Mouse (Mus musculus) embryonic fibroblast, embryonic 13.5 days (primary cell): Measurements from ENCODE around the gene Crhbp.

Experiments
- CTCF ChIP-seq: IDR thresholded peaks from 2 replicates; pipeline ENCODE4 v1.5.1; 2011; ENCODE audit warnings: mild to moderate bottlenecking, control low read depth, low read length, moderate library complexity, borderline replicate concordance; ENCODE audit not compliant: insufficient read depth
- POLR2A ChIP-seq: IDR thresholded peaks from 2 replicates; pipeline ENCODE4 v1.6.1; 2011; ENCODE audit warnings: low read depth, mild to moderate bottlenecking, control low read depth, low read length, moderate library complexity

DNA sequence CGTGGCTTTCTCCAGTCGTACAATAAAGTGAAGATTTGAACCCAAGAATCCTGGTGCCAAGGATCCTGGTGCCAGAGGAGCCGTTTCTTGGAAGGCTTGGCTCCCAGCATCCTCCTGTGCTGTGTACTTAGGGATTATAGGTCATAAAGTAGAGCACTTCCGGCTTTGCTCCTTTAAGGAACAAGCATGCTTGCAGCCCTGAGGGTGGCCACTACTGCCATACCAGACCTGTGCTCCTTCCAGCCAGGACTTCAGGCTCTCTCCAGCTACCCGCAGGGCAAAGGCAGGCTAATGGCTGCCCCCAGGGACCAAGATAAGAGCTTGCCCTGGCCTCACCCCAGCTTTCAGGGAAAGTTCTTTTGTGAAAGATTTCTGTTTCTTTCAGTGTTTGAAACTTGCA, 48.6 kb upstream of the Crhbp start:
- TF ChIP-seq POLR2A (no peak), CTCF (no peak)
